Mouse (Mus musculus): Measurements from ENCODE around the gene Ncbp1.

Gene Ncbp1

DNA sequence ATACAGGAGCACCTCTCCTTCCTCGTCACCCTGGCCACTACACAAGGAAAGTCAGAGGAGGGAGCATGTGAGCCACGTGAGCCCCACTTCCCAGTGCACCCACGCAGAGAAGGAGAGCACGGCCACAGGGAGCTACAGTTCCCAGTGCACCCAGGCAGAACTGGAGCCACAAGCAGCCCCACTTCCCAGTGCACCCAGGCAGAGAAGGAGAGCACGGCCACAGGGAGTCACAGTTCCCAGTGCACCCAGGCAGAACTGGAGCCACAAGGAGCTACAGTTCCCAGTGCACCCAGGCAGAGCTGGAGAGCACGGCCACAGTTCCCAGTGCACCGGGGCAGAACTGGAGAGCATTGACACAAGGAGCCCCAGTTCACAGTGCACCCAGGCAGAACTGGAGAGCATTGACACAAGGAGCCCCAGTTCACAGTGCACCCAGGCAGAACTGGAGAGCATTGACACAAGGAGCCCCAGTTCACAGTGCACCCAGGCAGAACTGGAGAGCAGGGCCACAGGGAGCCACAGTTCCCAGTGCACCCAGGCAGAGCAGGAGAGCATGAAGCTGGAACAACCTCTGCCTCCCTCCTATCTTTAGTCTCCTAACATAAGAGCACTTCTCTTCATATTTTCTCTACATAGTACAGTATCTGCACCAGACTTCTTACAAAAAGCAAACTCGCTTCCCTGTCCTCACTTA is 9.0 kb upstream of the Ncbp1 start:
- no peak for DNase-seq (ENCODE audit: low read depth, low spot score)

DNA sequence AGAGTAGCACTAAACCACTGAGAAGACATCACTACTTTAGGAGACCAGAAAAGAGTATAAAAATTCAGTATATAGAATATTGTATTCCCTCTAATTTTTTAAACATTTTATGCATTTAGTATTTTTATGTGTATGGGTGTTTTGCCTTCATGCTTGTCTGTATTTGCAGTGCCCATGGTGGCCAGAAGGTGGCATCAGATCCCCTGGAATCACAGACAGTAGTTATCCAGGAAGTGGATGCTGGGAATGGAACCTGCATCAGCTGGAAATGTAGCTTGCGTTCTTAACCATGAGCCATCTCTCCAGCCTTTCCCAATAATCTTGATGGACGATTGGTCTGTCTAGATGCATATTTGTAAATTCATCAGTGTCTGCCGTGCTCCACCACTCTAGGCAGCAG is 8.2 kb upstream of the Ncbp1 start:
- DNase-seq (ENCODE audit: low read depth, low spot score) = peak; percentile 87

DNA sequence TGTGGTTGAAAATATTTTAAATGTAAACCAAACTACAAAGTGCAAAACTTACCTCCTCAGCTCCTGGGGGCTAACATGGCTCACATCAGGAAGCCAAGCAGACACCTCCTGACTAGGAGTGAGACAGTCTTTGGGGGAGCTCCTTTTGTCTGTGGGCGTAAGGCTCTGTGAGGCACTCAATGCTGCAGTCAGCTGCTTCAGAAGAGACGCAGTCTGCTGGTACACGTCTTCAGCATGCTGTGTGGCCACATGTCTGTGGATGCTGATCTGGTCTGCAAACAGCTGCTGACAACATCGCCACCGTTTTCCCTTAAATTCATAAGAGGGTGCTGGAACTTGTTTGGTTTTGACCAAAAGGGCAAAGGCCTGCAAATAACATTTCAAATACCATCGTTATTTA is 6.6 kb upstream of the Ncbp1 start:
- DNase-seq (ENCODE audit: low read depth, low spot score) = no peak

DNA sequence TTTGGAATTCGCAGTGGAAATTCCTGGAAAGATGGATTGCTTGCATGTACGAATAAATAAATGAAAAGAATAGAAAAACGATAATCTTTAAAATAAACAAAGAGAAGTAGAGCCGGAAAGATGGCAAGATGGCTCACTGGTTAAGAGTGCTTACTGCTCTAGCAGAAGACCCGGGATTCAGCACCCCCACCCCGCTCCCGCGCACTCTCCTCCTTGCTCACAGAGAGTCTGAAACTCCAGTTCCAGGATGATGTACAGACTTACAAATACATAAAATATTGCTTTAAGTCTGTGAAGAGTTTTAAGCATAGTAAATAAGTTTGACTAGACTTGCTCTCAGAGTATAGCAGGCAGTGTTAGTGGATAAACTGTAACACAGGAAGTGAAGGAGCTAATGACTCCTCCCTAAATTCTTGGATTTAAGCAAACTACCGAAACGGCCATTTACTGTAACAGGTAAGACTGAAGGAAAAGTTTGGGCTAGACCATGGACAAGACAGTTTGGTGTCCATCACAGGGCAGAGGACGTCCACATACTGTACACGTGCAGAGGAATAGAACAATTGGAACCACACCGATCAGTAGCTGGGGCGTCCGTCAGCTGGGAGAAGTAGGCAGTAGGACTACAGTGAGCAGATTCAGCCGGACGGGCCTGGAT is 655 bp upstream of the Ncbp1 start:
- peak; percentile 66 for DNase-seq (ENCODE audit: low read depth, low spot score)

DNA sequence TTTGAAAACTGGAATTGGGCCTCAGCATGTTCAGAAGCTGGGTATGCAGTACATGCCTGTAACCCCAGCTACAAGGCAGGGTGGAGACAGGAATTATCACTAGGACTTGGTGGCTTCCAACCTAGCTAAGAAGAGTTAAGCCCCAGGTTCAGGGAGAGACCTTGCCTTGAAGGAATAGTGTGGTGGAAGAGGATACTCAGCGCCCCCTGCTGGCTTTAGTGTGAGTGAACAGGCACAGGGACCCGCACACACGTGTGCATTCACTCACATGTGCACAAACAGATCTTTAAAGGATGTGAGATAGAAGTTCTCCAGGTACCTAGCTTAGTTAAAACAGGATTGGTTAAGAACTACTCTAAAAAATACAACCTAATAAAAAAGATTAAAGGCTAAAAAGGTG is 5.9 kb downstream of the Ncbp1 start:
- peak; percentile 36 for DNase-seq (ENCODE audit: low read depth, low spot score)

DNA sequence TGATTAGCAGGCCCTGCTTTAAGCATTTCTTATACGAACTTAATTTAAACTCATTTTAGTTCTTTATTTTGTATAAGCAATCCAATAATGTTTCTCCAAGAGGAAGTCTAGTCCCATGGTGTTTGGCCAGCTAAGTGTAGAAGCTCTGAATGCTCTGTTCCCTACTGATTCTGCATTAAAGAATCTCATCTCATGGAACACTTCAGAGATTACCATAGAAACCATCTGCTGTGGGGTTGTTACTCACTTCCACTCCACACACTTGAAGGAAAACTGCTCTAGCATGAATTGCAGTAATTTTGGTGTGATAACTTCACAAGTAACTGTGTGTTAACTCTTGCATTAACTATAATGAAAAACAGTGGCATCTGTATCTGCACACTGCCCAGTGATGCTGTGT is 8.5 kb downstream of the Ncbp1 start:
- DNase-seq (ENCODE audit: low read depth, low spot score) = no peak

DNA sequence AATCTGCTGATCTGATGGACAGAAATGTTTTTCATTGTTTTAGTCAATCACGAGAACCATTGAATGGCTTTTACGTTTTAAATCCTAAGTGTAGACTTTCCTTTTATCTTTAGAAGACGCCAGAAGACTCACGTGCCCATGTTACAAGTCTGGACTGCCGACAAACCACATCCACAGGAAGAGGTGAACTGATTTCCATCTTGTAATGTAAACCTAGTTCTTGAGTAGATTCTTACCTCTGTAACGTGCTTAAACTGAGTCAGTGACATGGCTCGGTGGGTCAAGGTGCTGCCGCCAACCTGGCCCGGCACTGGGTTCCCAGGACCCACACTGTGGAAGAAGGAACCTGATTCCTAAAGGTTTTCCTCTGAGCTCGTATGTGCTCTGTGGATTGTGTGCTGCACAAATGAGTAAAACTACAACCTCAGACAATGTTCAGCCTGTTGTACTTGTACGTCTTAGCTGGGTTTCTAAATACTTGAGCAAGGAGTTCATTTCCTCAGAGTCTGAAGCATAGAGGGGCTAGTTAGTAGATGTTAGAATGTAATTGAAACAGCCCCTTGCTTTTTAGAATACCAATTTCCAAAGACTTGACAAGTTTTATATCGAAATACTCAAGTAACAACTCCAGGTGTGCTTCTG is 13.6 kb downstream of the Ncbp1 start:
- DNase-seq (ENCODE audit: low read depth, low spot score) = no peak

DNA sequence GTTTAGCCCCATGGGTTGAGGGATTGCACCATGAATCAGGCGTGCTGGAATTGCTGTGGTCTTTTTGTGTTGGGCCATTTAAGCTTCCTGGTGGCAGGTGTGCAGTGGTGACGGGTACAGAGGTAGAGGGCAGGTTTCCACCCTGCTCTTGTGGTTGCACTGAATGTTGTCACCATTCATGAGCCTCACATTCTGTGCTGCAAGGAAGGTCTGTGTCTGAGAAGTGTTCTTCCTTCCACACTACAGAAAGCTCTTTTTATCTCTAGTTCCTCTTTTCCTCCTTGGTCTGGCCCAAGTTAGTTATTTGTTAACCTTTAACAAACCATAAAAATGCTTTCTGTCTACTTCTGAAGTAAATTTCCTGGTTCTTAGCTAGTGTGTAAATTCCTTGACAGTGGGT is 25.6 kb downstream of the Ncbp1 start:
- no peak for DNase-seq (ENCODE audit: low read depth, low spot score)

DNA sequence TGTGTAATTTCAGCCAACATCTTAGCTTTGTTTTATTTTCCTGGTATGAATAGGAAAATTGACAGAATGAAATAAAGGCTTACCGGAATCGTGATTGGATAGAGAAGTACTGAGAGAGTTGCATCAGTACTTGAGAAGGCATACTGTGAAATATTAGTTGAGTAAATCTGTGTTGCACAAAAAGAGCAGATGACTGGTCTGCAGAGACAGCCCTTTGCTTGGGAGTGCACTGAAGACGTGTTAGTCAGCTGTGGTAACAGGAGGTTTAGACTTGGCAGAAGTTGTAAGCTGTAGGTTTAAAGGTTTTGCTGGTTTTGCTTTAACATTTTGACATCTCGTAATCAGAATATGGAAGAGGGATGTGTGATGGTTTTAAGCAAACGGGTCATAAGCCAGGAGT is 27.4 kb downstream of the Ncbp1 start:
- no peak for DNase-seq (ENCODE audit: low read depth, low spot score)

DNA sequence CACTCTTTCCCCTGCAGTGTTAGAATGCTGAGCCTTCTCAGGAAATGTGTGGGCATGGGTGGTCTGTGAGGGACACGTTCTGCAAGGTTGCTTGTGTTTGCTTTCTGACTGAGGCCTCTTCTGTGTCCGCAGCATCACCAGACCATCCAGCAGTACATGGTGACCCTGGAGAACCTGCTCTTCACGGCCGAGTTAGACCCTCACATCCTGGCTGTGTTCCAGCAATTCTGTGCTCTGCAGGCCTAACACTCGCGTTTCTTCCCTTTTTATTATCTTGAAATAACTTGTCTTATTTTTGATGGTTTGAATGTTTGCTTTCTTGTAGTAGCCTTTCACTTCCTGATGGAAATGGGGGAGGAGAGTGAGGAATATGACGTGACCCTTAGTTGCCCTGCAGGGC is 33.3 kb downstream of the Ncbp1 start:
- no peak for DNase-seq (ENCODE audit: low read depth, low spot score)

DNA sequence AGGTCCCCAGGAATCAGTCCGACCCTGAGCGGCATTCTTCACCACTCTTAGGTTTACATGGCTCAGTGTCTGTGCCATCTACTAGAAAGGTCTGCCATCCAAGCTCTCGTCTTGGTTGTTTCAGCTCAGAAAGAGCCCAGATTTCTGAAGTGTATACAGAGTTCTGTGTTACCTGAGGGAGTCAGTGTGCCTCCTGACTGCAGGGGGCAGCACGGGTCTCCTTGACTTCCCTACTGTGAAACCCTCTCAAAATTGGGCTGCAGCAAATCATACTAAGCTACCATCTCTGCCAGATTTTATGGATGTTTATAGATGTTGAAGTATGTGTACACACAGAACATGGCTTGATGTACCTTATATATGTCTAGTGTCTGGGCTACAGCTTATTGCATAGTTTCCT is 37.9 kb downstream of the Ncbp1 start:
- DNase-seq (ENCODE audit: low read depth, low spot score) = peak; percentile 18

DNA sequence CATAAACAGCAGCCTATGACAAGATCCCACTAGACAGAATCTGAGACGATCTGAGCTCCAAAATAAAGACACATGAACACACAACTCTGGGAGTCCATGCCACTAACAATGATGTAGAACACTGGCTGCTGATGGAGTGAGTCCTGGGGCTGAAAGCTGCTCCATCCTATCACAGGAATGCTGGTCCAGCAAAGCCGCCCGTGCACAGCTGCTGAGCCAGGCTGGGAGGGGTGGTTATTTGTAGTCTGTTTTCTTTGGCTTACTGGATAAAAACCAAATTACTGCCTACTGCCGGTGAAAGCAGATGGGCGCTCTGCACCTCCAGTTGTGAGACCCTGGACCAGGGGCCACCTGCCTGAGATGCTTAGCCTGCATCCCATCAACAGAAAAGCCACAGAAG is 38.6 kb downstream of the Ncbp1 start:
- no peak for DNase-seq (ENCODE audit: low read depth, low spot score)

DNA sequence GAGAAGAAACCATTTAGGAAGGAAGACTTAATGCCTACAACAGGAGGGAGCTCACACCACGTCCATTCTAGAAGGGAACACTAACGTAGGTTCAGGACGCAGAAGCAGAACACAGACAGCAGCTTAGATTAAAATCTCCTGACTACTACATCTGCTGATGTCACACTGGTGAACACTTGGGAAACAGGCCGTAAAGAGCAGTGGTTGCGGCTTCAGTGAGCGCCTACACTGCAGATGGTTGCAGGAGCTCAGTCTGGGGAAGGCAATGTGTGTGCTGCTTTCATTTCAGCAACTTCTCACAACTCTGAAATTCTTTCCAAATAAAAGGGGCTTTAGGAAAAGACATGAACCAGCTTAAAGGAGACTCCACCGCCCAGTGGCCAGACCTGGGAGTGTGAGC is 39.1 kb downstream of the Ncbp1 start:
- DNase-seq (ENCODE audit: low read depth, low spot score) = peak; percentile 13

DNA sequence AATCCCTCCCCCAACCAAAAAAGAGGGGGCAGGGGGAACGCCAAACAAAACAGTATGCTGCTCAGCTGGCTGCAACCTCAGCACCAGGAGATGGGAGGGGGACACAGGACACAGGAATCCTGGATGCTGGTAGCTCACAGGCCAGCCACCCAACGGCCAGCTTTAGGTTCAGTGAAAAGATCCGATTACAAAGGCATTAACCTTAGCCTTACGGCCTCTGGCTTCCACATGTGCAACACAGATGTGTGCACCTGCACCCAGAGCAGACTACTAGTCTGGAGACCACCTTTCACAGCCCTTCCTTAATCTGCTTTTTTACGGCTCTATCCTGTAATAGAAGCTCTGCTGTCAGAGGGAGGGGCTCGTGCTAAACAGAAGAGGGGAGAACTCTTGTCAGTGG is 42.8 kb downstream of the Ncbp1 start:
- no peak for DNase-seq (ENCODE audit: low read depth, low spot score)

DNA sequence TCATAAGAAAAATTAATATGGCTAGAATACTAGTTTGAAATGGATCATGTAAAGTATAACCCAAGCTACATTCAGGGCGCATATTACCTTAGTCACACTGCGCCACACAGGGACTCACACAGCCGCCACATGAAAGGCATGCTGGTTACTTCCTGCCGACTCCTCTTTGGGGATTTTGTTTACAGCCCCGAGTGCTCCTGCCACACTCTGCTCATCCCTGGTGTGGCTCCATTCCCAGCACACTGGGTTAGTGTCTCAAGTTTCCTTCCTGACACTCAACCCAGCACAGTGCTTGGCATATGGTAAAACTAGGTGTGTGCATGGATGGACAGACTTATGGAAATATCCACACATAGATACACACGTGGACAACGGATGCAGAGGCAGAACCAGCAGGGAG is 43.8 kb downstream of the Ncbp1 start:
- DNase-seq (ENCODE audit: low read depth, low spot score) = no peak

DNA sequence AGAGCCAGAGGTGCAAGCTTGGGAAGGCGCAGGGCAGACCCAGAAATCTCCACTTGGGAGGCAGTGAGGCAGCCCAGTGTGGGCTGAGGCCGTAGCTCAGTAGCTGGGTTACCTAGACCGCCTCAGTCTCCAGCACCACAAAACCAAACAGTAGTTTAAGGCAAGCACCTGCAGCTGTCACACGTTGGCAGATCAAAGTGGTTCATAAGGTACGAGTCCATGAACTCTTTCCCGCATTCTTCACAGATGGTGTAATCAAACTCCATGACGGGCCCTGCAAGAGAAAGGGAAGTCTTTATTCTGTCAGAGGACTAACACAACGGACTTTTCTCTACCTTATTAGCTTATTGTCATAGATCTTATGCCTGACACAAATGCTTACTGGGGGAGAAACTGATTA is 47.0 kb downstream of the Ncbp1 start:
- DNase-seq (ENCODE audit: low read depth, low spot score) = no peak

DNA sequence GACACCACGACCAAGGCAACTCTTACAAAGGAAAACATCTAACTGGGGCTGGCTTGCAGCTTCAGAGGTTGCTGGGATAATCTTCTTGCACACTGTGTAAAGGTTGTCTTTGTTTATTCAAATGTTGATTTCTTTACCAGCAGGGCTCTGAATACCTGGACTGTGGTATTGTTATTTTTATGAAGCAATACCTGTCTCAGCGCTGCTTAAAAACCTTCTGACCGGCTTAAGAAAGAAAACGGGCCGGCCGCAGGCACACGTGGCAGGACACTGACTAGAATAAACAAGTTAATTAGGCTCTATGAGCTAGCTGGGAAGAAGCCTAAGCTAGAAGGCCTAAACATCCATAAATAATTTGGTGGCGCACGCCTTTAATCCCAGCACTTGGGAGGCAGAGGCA is 47.5 kb downstream of the Ncbp1 start:
- no peak for DNase-seq (ENCODE audit: low read depth, low spot score)

DNA sequence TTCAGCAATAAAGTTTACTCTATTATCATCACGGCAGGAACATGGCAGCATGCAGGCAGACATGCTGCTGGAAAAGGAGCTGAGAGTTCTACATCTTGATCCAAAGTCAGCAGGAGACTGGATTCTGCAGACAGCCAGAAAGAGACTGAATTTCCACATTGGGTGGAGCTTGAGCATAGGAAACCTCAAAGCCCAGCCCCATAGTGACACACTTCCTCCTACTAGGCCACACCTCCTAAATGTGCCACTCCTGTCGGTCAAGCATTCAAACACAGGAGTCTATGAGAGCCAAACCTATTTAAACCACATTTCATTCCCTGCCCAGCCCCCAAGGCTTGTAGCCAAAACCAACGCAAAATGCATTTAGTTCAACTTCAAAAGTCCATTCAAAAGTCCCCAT is 48.1 kb downstream of the Ncbp1 start:
- peak; percentile 27 for DNase-seq (ENCODE audit: low read depth, low spot score)

DNA sequence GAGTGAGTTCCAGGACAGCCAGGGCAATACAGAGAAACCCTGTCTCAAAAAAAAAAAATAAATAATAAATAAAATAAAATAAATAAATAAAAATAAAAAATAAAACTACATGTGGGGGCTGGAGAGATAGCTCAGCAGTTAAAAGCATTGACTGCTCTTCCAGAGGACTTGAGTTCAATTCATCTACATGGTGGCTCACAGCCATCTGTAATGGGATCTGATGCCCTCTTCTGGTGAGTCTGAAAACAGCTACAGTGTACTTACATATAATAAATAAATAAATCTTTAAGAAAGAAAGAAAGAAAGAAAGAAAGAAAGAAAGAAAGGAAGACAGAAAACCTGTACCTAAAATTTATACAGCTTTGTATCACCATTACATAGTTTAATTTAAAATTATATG is 53.6 kb downstream of the Ncbp1 start:
- DNase-seq (ENCODE audit: low read depth, low spot score) = peak; percentile 19

DNA sequence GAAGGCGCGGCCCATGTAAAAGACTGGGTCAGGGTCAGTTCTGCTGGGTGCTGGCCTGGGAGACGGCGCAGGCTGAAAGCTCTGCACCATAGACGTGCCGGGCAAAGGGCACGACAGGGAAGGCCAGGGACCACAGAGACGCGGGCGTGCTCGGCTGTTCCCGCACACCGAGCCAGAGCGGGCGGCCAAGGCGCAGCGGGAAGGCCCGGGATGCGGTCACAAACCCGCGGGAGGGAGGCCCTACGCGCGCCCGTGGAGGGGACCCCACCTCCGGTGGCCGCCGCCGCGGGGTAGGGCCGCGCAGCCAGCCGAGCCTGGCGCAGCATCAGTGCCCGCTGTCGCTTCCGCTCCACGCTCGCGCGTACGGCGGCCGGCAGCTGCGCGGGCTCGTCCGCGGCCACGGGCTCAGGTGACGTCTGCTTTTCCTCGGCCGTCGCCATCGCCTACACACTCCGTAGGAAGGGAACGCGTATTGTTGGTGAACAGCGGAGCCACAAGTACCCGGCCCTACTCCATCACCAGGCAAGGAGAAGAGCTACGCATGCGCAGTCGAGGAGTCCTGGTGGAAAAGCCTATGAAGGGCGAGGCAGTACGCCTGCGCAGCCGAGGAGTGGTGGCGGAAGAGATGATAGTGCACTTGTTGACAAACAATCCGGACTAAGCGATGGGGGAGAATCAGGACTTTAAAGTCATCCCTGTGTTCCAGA is 57.5 kb downstream of the Ncbp1 start, which contains the start of gene Xpa:
Gene Xpa, minus strand, starts transcription at position 531 of the 707 bp plus-strand sequence.
- peak; percentile 97 for DNase-seq (ENCODE audit: low read depth, low spot score)

DNA sequence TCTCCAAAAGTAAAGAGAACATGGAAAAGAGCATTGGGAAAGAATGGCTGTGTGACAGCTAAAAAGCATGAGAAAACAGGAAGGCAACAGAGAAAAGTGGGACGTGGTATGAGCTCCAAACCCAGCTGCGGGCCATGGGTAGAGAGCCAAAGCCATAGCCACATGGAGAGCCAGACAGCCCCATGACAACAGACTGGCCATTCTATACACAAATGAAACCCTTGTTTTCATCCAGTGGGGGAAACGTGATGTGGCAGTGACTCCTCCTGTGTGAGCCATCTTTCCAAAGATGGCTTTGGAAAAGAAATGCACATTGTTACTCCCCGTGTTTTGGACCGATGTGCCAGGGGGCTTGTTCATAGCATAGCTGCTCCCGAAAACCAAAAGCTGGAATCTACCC is 58.1 kb downstream of the Ncbp1 start:
- DNase-seq (ENCODE audit: low read depth, low spot score) = no peak

DNA sequence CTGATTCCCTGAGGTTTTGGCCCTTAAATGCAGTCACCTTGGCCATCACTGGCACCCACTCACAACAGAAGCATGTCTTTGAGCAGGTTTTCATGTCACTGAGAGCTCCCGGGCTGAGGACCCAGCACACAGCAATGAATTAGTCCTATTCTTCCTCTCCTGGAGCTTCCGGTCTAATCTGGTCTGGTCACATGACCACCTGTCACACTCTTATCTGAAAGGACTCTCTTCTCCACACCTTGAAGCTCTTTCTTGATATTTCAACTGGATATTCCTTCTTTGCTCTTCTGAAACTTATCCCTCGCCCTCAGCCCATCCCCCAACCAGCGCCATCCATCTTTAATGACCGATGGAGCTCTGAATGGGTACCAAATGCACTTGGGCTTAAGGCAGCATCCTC is 59.7 kb downstream of the Ncbp1 start:
- DNase-seq (ENCODE audit: low read depth, low spot score) = no peak
